Mouse (Mus musculus): Measurements from ENCODE around the gene Ppfibp1. TPM values are rescaled to one million over a fixed set of nuclear protein-coding genes. Genes with fewer than 3 reads are reported as not detected.

Ppfibp1 gene
- total RNA-seq, 2 experiments from 2014 or later = 80.7 to 89.8 TPM

DNA sequence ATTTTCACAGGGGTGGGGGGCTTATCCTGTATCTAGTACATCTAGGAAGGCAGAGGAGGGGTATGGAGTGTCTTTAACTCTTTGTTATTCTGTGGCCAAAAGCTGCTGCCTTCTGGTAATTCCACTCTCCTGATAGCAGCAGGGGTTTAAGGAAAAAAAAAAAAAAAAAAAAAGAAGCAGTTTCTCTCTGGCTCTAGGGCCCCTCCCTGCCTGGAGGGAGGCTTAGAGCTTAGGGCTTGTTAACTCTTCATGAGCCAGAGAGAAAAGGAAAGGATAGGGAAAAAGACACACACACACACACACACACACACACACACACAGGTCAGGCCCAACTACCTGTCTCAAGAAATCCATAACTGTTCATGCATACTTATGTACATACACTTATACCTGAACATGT lies 85.5 kb downstream of the Ppfibp1 start:
- DNase-seq = no peak
- intact Hi-C loops (cut with DNase I) = no loop called here

DNA sequence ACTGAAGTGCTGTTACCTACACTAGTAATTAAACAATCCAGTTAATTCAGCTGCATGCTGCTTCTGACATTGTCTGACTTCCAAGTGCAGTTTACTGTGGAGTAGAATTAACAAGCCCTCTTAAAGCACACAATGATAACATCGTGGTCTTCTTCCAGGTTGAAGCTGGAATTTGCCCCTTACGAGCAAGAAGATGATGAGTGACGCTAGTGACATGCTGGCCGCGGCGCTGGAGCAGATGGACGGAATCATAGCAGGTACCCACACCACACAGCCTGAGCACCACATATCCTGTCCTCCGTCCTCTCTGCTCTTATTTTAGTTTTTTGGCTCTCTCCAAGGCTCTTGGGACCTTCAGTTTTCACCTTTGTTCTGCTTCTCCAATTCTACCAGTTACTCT lies 88.2 kb downstream of the Ppfibp1 start:
- no peak for DNase-seq
- intact Hi-C loops (cut with DNase I) = no loop called here

DNA sequence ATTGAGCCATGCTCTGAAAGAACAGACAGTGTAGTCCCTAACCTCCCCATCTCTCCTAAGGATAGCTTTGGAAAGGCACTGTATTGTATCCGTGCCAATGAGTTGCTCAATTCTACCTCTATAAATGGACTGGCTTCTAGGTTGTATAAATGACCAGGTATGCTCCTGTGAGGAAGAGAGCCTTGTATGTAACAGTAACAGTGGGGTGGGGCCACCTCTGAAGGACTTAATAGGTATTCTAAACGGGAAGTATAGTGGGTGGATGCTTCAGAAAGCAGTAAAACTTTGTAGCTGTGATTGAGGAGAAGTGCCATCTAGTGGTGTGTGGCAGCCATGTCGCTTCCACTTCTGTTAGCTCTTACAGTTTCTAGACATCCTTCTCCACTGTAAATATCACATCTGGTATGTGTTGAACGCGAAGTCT lies 90.4 kb downstream of the Ppfibp1 start:
- intact Hi-C loops (cut with DNase I) = no loop called here
- no peak for DNase-seq

DNA sequence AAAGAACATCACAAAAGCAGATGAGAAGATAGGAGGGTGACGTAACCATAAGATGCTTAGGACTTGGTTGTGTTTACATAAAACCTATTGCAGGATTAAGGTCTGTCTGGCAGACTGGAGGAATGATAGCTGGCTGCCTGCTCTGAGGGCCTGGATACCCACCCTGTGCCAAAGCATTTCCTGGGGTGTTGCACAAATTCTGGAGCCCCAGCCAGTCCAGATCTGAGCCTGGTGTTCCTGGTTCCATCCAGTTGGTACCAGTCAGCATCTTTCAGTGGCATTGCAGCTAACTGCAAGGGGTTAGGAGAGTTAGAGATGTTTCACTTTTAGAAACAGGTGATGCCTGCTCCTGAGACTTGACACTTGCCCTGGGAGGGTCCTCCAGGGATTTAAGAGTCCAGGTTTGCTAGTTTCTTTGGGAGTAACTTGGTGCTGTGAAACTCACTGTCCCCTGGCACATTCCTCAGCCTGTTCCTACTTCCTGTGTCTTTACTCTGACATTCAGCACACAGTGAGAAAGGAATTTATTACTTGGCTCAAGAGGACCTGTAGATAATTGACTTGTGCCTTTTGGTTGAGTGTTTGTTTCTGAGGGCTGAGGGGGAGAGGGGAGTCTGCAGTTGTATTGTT lies 90.9 kb downstream of the Ppfibp1 start:
- DNase-seq = no peak
- intact Hi-C loops (cut with DNase I) = no loop called here

DNA sequence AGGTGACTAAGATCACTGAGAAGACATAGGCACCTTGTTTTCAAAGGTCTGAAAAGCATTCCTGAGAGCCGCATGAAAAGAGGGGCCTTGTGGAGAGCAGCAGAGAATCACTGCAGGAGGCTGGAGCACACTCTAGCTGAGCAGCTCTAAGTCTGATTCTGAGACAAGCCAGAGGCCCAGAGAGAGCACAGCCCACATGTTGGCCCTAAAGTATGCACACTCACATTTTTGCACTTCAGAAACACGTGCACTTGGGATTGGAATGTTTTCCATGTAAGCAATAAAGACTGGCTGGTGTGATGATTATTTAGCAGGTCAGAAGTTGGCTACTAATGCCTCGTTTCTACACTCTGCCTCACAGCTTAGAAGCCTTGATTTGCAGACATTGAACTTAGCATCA lies 91.7 kb downstream of the Ppfibp1 start:
- intact Hi-C loops (cut with DNase I) = no loop called here
- no peak for DNase-seq

DNA sequence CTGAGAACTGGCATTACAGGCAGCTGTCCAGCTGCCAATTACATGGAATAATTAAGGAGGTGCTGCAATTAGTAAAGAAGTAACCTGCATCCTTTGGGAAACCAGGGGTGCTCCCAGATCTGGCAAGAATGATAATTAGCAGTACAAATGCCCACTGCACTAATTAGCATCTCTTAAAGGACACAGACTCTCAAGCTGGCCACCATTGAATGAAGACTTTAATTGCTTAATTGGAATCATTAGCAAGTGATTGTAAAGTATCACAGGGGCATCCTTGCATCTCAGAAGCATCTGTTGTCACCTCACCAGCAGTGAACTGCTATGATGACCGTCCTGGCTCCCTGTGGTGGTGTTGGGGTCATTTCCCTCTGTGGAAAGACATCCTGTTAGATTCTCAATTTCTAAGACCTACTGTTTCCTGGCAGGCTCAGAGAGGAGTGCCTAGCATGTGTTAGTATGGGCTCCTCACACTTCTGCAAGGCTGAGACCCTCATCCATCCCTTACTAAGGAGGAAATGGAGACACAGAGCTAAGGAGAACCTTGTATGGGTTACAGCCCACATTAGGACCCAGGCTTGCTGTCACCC lies 93.1 kb downstream of the Ppfibp1 start:
- intact Hi-C loops (cut with DNase I) = no loop called here
- no peak for DNase-seq

DNA sequence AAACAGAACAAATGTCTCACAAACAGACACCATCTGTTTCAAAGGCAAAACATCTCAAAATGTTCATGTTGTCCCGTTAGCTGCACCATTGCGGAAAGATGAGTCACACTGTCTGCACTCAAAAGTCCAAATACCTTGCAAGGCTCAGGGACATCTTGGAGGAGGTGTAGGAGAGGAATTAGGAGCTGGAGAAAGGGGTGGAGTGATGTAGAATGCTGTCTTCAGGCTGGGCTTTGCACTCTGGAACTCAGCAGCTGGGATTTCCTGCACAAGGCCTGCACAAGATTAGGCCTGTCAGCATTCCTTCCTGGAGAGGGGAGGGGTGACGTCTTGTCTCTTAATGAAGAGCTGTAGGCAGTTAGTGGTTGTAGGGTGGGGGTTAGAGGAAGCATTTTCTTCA lies 96.3 kb downstream of the Ppfibp1 start:
- intact Hi-C loops (cut with DNase I) = no loop called here
- DNase-seq = no peak

DNA sequence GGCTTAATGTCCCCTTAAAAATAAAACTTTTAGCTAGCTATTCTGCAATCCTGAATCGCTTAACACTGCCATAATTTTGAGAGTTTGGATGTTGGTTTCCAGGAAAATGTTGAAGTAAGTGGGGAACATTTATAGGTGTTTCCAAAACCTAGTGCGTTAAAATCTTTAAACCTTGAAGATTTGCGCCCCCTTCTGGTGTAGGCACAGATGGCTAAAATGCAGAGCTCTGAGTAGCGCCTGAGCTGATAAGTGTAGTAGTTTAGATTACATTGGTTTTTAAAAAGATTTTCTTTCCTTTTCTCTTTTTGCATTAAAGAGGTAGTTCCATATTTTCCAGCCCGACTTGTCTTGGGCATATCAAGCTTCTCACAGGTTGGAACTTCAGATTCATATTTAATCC lies 105.9 kb downstream of the Ppfibp1 start:
- peak; percentile 62 to 83 for DNase-seq
- intact Hi-C loops (cut with DNase I) = loop anchor here (2.0 to 5.0 kb wide), 2 partner anchors 112 to 161 kb away; no protein-coding TSS in a partner anchor

DNA sequence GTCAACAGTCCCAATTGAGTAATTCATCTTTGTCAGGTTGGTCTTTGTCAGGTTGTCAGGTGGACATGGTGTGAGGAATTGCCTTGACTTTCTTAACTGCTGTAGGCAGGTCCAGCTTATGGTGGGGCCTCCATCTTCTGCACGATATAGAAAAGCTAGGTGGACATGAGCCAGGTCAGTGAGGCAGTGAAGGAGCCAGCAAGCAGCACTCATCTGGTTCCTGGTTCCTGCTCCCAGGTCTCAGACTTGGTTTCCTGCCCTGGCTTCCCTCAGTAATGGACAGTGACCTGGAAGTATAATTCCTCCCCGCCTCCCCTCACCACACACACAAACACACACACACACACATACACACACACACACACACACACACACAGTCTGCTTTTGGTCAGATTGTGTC lies 107.1 kb downstream of the Ppfibp1 start:
- intact Hi-C loops (cut with DNase I) = loop anchor here (2.0 kb wide), 1 partner anchor 163 kb away; no protein-coding TSS in a partner anchor

DNA sequence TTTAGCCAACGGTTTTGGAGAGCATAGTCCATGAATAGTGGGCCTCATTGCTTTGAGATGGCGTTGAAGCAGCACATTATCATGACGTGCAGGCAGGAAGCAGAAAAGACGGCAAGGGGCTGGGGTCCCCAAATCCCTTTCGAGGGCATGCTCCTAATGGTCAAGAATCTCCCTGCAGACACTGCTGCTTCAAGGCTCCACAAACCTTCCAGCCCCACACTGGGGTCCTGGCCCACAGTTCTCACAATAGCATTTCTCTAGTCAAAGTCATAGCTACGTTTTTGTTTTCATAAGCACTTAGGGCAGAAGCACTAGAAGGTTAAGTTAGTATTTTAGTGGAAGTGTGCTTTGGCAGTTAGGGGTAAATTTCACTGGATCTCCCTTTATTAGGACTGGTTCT lies 107.6 kb downstream of the Ppfibp1 start:
- DNase-seq = no peak
- intact Hi-C loops (cut with DNase I) = loop anchor here (2.0 kb wide), 1 partner anchor 163 kb away; no protein-coding TSS in a partner anchor

More for the DNA sequence above, 107.1 kb downstream of the Ppfibp1 start:
- no peak for DNase-seq

DNA sequence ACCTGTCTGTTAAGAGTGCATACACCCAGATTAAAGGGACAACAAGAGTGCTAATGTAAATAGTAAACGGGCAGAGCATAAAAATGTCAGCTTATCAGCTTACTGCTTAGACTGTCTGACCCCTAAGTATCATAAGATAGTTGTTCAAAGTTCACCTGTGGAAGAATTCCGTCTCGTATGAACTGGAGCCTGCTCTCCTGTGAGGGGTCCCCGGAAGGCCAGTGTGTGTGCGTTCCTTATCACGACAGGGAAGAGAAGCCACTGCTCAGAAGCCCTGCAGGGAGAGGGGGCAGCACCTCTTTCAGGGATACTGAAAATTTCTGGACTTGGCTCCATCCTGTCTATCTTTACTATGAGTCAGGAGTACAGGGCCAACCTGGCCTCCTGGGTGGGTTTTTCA lies 108.7 kb downstream of the Ppfibp1 start:
- intact Hi-C loops (cut with DNase I) = no loop called here

DNA sequence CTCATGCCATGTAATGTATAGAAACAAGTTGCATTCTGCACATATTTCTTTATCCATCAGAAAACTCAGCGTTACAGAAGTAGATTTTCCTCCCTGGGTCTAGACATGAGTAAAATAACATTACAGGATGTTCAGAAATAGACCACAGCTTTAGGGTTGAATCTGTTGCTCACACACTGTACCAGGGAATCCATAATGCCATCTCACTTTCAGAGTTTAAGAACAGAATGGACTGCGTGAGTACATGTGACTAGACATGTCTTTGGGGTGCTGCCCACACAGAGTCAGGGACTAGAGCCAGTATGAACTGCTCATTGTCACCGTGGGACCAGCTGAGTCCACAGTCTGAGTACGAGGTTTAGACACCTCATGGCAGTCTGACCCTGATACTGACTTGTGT lies 110.4 kb downstream of the Ppfibp1 start:
- intact Hi-C loops (cut with DNase I) = no loop called here
- no peak for DNase-seq

More for the DNA sequence above, 108.7 kb downstream of the Ppfibp1 start:
- no peak for DNase-seq

DNA sequence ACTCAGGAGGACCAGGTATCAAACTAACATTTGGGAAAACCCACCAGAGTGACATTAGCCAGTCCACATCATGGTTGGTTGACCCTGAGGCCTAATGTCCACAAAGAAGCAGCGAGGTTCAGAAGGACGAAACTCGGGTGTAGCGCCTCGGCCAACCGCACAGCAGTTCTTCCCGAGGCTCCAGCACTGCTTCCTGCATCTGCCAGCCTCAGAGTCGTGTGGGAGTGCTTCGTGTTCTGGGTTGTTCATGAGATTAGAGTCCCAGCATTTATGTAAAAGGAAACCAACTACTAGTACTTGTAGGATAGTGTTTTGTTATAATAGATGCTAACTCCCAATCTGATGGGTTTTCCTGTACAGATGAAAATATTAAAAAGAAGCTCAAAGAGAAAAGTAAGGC lies 111.0 kb downstream of the Ppfibp1 start:
- intact Hi-C loops (cut with DNase I) = no loop called here
- no peak for DNase-seq

DNA sequence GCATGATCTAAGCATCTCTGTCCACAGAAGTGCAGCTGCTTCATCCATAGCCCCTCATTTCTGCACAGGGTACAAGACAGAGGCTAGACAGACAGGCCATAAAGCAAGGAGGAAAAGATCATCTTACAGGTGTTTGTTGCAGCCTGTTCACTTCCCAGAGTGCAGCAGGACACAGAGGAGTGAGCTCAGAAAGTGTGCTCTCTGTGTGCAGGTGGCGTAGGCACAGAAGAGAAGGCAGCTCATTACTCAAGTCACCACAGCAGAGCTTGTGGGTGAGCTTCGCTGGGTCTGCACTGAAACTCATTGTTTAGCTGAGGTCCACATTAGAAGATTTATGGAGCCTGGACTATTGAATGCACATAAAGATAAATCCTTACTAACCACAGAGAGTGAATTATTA lies 111.5 kb downstream of the Ppfibp1 start:
- intact Hi-C loops (cut with DNase I) = no loop called here
- DNase-seq = no peak

DNA sequence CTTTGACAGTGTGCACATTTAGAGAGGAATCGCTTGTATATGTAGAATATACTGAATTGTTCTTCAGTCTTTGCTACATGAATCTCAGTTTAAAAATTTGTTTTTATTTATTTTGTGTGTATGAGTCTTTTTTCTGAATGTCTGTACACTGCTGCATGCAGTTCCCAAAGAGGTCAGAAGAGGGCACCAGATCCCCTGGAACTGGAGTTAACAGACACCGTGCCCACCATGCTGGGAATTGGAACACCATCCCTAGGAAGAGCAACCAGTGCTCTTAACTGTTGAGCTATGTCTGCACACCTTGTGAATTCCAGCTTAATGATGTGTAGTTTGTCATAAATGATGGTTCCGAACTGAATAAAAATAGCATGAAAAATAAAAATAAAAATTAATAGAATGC lies 119.9 kb downstream of the Ppfibp1 start:
- intact Hi-C loops (cut with DNase I) = loop anchor here (5.0 kb wide), 2 partner anchors 234 to 944 kb away; no protein-coding TSS in a partner anchor

DNA sequence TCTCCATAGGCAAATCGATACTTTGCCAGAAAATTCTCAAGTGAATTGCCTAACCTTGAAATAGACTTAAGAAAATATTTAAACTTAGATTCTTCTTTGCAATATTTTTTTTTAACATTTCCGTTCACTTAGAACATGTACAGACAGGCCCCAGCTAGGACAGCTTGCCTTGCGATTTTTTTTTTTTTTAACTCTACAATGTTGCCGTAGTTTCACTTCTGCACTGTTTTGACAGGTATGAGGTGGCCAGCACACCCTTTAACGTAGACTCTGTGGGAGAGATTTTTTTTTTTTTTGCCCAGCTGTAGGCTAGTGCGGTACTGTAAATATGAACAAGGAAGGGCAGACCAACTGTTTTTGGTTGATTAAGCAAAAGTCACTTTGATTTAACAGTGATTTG lies 122.1 kb downstream of the Ppfibp1 start:
- intact Hi-C loops (cut with DNase I) = loop anchor here (5.0 kb wide), 1 partner anchor 107 kb away; no protein-coding TSS in a partner anchor
- DNase-seq = no peak

More for the DNA sequence above, 119.9 kb downstream of the Ppfibp1 start:
- peak; percentile 43 to 71 for DNase-seq

DNA sequence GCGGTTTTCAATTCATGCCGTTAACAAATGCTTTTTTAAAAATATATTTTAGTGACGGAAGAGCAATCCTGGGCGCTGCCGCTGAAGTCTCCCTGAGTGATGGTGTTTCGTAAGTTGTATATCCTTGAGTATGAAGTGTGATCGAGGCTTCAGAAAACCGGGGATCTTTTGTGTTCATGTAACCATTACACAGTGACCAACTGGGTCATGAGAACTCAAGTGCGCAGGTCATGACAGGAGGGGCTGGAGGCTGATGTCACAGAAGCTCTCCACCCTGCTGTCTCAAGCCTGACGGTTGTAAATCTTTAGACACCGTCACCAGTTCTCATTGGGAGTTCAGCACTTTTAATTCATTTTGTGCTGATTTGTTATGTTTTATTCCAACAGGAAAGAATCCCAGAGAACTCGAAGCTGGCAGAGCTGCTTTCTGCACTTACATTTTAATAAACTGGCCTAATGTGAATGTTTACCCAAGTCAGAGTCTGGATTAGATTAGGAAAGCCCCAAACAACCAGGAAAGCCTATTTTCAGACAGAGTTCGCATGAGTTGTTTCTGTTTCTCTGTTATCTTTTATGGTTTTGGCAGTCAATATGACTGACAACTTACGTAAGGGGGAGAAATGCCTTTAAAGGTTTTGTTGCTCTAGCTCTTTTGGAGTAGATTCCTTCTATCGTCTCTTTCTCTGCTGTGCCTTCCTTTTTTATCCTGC lies 122.7 kb downstream of the Ppfibp1 start:
- intact Hi-C loops (cut with DNase I) = loop anchor here (5.0 kb wide), 1 partner anchor 106 kb away; no protein-coding TSS in a partner anchor
- no peak for DNase-seq

DNA sequence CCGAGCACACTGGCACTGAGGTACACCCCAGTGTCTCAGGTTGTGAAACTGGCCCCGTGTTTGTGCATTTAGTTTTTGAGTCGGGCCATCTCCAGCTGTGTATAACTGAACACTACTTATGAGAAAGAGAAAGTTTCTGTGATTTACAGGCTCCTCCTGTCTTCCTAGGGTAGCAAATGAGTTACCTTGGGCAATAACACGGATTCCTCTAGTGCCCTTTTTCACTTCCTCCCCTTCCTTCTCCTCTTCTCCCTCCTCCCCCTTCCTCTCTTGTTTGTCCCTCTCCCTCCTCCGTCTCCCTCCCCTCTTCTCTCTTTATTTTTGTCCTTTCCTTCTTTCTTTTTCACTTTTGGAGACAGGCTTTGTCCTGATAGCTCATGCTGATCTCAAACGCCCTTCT lies 123.3 kb downstream of the Ppfibp1 start:
- DNase-seq = no peak
- intact Hi-C loops (cut with DNase I) = loop anchor here (5.0 kb wide), 1 partner anchor 106 kb away; no protein-coding TSS in a partner anchor

DNA sequence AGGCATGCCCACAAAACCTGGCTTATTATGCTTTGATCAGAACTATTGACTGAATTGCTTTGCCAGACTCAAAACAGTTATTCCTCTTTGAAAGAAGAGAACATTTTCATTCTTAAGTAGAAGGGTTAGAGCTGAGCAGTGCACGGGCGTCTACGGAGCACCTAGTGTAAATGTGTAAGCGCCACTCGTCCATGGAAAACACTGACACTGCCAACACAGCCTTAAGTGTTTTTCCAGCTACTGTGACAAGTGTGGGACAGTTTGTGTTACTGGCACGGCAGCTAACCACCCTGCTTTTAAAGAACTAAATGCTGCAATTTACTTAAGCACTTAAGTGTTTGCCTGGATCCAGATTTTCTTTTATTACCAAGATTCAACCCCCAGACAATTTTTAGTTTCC lies 123.7 kb downstream of the Ppfibp1 start:
- intact Hi-C loops (cut with DNase I) = loop anchor here (5.0 kb wide), 1 partner anchor 105 kb away; no protein-coding TSS in a partner anchor
- DNase-seq = no peak

DNA sequence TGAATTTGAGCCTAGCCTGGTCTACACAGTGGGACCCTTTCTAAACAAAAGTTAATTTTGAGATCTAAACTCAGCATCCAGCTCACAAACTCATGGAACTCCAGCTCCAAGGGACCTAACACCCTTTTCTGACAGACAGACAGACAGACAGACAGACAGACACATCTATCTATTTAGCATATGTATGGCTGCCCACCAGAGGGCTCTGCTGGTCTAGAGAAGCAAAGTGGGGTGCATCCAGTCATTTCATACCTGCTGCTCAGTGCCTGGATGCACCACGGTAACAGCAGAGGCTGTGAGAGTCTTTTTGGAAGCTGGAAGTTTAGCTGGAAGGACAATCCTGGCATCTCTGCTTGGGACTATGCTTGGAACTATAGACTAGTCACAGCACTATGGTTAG lies 125.3 kb downstream of the Ppfibp1 start:
- no peak for DNase-seq
- intact Hi-C loops (cut with DNase I) = loop anchor here (5.0 kb wide), 1 partner anchor 104 kb away; no protein-coding TSS in a partner anchor

DNA sequence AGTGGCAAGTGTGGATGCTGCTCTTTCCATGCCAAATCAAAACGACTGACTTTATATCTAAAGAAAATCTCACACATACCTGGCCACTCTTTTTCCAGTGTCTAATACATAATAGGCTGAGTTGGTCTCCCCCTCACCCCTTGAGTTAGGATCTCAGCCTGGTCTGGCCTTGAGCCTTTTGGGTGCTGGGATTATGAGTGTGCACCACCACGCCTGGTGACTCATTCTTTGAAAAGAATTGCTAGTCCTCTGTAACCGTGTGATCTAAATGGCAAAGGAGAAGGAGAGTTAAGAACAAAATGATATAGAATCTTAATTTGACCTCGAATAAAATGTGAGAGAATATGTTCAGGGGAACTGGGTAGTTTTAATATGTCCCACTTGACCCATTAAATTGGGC lies 129.6 kb downstream of the Ppfibp1 start:
- intact Hi-C loops (cut with DNase I) = no loop called here
- no peak for DNase-seq
